8 mouse cellular contexts compared by ENCODE assay signal in the genomic region with DNA sequence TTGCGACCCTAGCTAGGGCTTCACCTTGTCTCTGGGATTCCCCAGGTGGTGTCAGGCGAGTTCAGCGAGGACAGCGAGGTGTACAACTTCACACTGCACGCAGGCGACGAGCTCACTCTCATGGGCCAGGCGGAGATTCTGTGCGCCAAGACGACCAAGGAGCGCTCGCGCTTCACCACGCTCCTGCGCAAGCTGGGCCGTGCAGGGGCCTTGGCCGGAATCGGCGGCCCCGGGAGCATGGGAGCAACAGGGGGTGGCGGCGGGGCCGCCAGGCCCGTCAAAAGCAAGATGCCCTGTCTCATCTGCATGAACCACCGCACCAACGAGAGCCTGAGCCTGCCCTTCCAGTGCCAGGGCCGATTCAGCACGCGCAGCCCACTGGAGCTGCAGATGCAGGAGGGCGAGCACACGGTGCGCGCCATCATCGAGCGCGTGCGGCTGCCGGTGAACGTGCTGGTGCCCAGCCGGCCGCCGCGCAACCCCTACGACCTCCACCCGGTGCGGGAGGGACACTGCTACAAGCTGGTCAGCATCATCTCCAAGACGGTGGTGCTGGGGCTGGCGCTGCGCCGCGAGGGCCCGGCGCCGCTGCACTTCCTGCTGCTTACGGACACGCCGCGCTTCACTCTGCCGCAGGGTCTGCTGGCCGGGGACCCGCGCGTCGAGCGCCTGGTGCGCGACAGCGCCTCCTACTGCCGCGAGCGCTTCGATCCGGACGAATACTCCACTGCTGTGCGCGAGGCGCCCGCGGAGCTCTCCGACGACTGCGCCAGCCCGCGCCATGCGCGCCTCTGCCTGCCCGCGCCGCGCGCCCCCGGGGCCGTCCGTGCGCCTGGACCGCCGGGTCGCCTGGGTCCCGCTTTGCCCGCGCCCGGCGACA. TPM values are rescaled to one million over a fixed set of nuclear protein-coding genes. Genes with fewer than 3 reads are reported as not detected.
DNase-seq lines count a peak whose midpoint lies in the region; ATAC-seq and TF ChIP-seq lines count a peak whose summit lies in the region.

No protein-coding gene starts in this region.

- peak; percentile 60 for ATAC-seq in Patski
- ATAC-seq in frontal cortex, adult (ENCODE audit: low TSS enrichment) = peak; percentile 75
- peak; percentile 69 for ATAC-seq in hindbrain, embryonic 11.5 days (ENCODE audit: low FRiP score)

- no peak for TF ChIP-seq CTCF in Patski (IDR thresholded peaks at IDR 0.05)

- H3K4me2 ChIP-seq in hindbrain, embryonic 11.5 days (replicated peaks; ENCODE audit: low read depth, low read length) = peak overlapping the region; percentile 83

- no peaks in the 10 kb centered on the region for H3K9me3 ChIP-seq in hindbrain, embryonic 11.5 days (ENCODE audit: control insufficient read depth, low read length)

- peak overlapping the region; percentile 42 for H3K4me3 ChIP-seq in hindbrain, embryonic 11.5 days (ENCODE audit: low read depth, low read length)

- DNase-seq in Patski (ENCODE audit: low read depth, low spot score) = peak; percentile 22
- DNase-seq in c-Kit-positive CD71-negative TER-119-negative erythroid progenitor cells, embryonic 14.5 days (ENCODE audit: low read depth) = peak; percentile 69
- DNase-seq in hindbrain, embryonic 11.5 days (ENCODE audit: low spot score) = peak; percentile 91
- DNase-seq in layer of hippocampus, postnatal 36 days = peak; percentile 53 to 66
- peak; percentile 83 to 86 for DNase-seq in lung, postnatal 4 days
- peak; percentile 85 to 88 for DNase-seq in right cerebral cortex, postnatal 10 days (ENCODE audit: low spot score in 2 of 2)
- no peak for DNase-seq in c-Kit-positive CD71-positive TER-119-positive erythroid progenitor cells, embryonic 14.5 days (ENCODE audit: low spot score)

- H3K36me3 ChIP-seq in hindbrain, embryonic 11.5 days (ENCODE audit: control insufficient read depth, insufficient read depth, low read length) = peaks cover 2% of the 10 kb centered on the region; the same call in 1 of the 2 replicates

- under 1% methylated on average over 100 of the region's 103 CpGs for WGBS in hindbrain, embryonic 11.5 days

- POLR2A ChIA-PET in Patski (lab: Charles Lee) = no interaction called here

- CTCF ChIA-PET in Patski (lab: Charles Lee) = interaction anchor here (0.6 to 2.2 kb wide), 6 partner anchors 8 to 296 kb away, joined by 3 to 18 read pairs (median 3); no protein-coding TSS in a partner anchor

- in situ Hi-C loops in Patski (cut with MboI; ENCODE audit: low pct_unique_long_range_greater_than_20kb) = loop anchor here (10.0 kb wide), 1 partner anchor 289 kb away; no protein-coding TSS in a partner anchor

- H3K27me3 ChIP-seq in Patski = no peaks in the 10 kb centered on the region
- H3K27me3 ChIP-seq in hindbrain, embryonic 11.5 days (ENCODE audit: control insufficient read depth, insufficient read depth, low read length) = peaks cover 15% of the 10 kb centered on the region

- H3K27ac ChIP-seq in hindbrain, embryonic 11.5 days (ENCODE audit: low read depth, low read length) = peak overlapping the region; percentile 54; the same call in 1 of the 2 replicates

- H3K4me1 ChIP-seq in hindbrain, embryonic 11.5 days (replicated peaks; ENCODE audit: control insufficient read depth, insufficient read depth, low read length) = peaks cover 33% of the 10 kb centered on the region

- H3K9ac ChIP-seq in hindbrain, embryonic 11.5 days (ENCODE audit: low read depth, low read length) = peak overlapping the region; percentile 53

RNA-seq across cellular contexts. Expression of a gene that starts 8.2 kb away (rescaled TPM):
- not detected for polyA plus RNA-seq in Patski (2021)
- polyA plus RNA-seq in hindbrain, embryonic 11.5 days (2014; fragmentation: Nextera tagmentation; extraction: Ambion mirVana) = 6.3 and 6.5 TPM in 2 replicates
- total RNA-seq in layer of hippocampus, postnatal 36 days (2021) = 1 to 10 TPM; 2.8 to 3.7 TPM

RNA-seq across cellular contexts. Expression of a gene that starts 9.2 kb away (rescaled TPM):
- polyA plus RNA-seq in Patski (2021) = 0.10 TPM
- polyA plus RNA-seq in hindbrain, embryonic 11.5 days (2014; fragmentation: Nextera tagmentation; extraction: Ambion mirVana) = 18.2 and 20.3 TPM in 2 replicates
- total RNA-seq in layer of hippocampus, postnatal 36 days (2021) = 10 to 100 TPM; 10.9 to 13.2 TPM

RNA-seq across cellular contexts. Expression of a gene that starts 40.7 kb away (rescaled TPM):
- 94.3 TPM for polyA plus RNA-seq in Patski (2021)
- polyA plus RNA-seq in hindbrain, embryonic 11.5 days (2014; fragmentation: Nextera tagmentation; extraction: Ambion mirVana) = 229 and 235 TPM in 2 replicates
- total RNA-seq in layer of hippocampus, postnatal 36 days (2021) = 1 to 10 TPM; 6.6 to 6.9 TPM

RNA-seq across cellular contexts. Expression of a gene that starts 40.8 kb away (rescaled TPM):
- polyA plus RNA-seq in Patski (2021) = 270 TPM
- polyA plus RNA-seq in hindbrain, embryonic 11.5 days (2014; fragmentation: Nextera tagmentation; extraction: Ambion mirVana) = 59.4 and 81.2 TPM in 2 replicates
- total RNA-seq in layer of hippocampus, postnatal 36 days (2021) = 10 to 100 TPM; 72.2 to 74.2 TPM

RNA-seq across cellular contexts. Expression of a gene that starts 40.9 kb away (rescaled TPM):
- 273 TPM for polyA plus RNA-seq in Patski (2021)
- polyA plus RNA-seq in hindbrain, embryonic 11.5 days (2014; fragmentation: Nextera tagmentation; extraction: Ambion mirVana) = 99.9 and 106 TPM in 2 replicates
- 10 to 100 TPM; 91.7 to 93.3 TPM for total RNA-seq in layer of hippocampus, postnatal 36 days (2021)

Comparison
In these comparisons a context has a peak if more than half of its experiments do, and no peak if none do; other contexts are left out.
1. RNA of a gene that starts 9.2 kb away (polyA plus RNA-seq): 18.2 to 20.3 TPM in hindbrain, embryonic 11.5 days; 0.10 TPM in Patski (single experiment); every median in the first group is over 10 times any median in the second.
2. Peak in every context shown above with its lines, with median percentiles within 50 percentile points of each other: ATAC-seq.